Mouse (Mus musculus): ENCODE results near the gene Psma7.

The Psma7 gene

GRCm38 (mm10) chr2:180017632-180018031 lies 24.6 kb downstream of the Psma7 start:
- in situ Hi-C loops (cut with MboI; ENCODE audit: unreplicated experiment in 2 of 2): no loop called here

DNA sequence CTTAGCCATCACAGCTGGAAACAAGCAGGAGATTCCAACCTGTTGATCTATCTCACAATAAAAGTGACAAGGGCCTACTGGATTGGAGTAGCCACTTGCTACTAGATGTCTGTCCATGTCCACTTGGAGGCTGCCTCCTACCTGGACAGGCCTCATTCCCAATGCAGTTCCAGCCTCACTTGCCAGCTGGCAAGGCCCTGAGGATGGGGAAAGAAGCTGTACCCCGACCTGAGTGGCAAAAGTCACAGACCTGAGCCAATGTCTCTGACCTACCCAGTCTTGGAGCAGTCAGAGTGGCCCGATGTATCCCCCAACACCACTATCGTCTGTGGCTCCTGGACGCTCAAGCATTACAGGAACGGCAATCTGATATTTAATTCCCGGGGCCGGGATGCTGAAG lies 28.5 kb downstream of the Psma7 start:
- in situ Hi-C loops (cut with MboI; ENCODE audit: unreplicated experiment in 2 of 2): no loop called here

GRCm38 (mm10) chr2:180011370-180011769 lies 30.9 kb downstream of the Psma7 start:
- in situ Hi-C loops (cut with MboI; ENCODE audit: unreplicated experiment in 2 of 2): no loop called here

DNA sequence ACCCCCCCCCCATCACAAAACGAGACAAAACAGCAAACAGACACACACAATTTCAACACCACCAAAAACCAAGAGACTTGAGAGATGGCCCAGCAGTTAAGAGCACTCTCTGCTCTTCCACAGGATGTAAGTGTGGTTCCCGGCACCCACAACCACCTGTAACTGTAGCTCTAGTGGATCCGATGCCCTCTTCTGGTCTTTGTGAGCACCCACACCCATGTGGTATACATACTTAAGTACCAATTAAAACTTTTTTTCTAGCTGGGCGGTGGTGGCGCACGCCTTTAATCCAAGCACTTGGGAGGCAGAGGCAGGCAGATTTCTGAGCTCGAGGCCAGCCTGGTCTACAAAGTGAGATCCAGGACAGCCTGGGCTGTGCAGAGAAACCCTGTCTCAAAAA lies 31.5 kb downstream of the Psma7 start:
- in situ Hi-C loops (cut with MboI; ENCODE audit: unreplicated experiment in 2 of 2): no loop called here

GRCm38 (mm10) chr2:180006352-180007017 lies 35.7 kb downstream of the Psma7 start:
- in situ Hi-C loops (cut with MboI; ENCODE audit: unreplicated experiment in 2 of 2): no loop called here

- in situ Hi-C loops (cut with MboI; ENCODE audit: unreplicated experiment in 2 of 2): no loop called here
These were observed 36.4 kb downstream of the Psma7 start for GRCm38 (mm10) chr2:180005656-180006351.

GRCm38 (mm10) chr2:180001635-180002034 lies 40.6 kb downstream of the Psma7 start:
- in situ Hi-C loops (cut with MboI; ENCODE audit: unreplicated experiment in 2 of 2): no loop called here

DNA sequence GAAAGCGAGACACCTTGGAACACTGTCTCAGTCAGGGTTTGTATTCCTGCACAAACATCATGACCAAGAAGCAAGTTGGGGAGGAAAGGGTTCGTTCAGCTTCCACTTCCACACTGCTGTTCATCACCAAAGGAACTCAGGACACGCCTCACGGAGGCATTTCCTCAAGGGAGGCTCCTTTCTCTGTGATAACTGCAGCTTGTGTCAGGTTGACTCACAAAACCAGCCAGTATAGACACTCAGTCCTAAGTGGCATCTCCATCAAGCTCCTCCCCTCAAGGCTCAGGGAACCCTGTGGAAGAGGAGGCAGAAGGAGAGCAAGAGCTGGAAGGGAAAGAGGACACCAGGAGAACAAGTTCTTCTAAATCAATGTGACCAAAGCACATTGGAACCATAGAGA lies 43.8 kb downstream of the Psma7 start:
- in situ Hi-C loops (cut with MboI; ENCODE audit: unreplicated experiment in 2 of 2): no loop called here

- in situ Hi-C loops (cut with MboI; ENCODE audit: unreplicated experiment in 2 of 2): no loop called here
These were observed 49.2 kb downstream of the Psma7 start for GRCm38 (mm10) chr2:179993071-179993470.

DNA sequence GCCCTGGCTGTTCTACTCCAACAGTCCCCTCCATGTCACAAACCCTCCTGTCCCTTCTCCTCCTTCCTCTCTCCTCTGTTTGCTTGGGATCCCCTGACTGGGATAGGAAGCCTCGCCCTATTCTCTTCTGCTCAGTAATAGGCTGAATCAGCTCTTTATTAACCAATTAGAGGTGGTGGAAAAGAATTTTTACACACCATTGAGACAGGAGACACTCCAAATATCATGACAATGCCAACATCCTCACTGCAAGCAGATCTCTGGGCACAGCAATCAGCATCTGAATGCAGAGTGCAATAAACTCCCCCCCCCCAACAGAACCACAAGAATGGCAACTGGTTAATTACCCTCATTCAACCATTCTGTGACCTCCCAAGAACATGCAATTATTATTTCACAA lies 53.1 kb downstream of the Psma7 start:
- in situ Hi-C loops (cut with MboI; ENCODE audit: unreplicated experiment in 2 of 2): no loop called here

- in situ Hi-C loops (cut with MboI; ENCODE audit: unreplicated experiment in 2 of 2): no loop called here
These were observed 55.7 kb downstream of the Psma7 start for GRCm38 (mm10) chr2:179986437-179987022.

Measured in v-Abl transformed pro-B cells (cell line).